Mouse (Mus musculus) urinary bladder, postnatal 4 days (tissue): Measurements from ENCODE around the gene Ephb6.

Source experiments
- DNase-seq, 2 experiments: peaks; one replicate each; pipeline ENCODE4 v3.0.0; 2021 to 2022; ENCODE audit warnings: low spot score in 2 of 2

Gene Ephb6

DNA sequence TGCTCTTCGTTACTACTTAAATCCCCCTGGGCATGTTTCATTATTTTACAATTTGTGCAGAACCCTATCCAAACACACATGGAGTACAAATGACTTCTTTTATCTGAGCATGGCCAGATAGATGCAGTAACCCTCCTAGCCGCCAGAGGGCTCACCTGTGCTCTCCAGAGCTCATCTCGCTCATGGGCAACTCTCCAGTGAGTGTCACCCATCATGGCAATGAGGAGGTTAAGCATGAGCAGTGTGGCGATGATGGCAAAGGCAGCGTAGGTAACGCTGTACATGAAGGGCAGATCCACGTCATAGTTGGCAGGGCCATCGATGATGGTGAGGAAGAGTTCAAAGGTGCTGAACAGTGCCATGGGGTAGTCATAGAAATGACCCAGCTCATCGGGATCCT lies 17.4 kb downstream of the Ephb6 start:
- no peak for DNase-seq

DNA sequence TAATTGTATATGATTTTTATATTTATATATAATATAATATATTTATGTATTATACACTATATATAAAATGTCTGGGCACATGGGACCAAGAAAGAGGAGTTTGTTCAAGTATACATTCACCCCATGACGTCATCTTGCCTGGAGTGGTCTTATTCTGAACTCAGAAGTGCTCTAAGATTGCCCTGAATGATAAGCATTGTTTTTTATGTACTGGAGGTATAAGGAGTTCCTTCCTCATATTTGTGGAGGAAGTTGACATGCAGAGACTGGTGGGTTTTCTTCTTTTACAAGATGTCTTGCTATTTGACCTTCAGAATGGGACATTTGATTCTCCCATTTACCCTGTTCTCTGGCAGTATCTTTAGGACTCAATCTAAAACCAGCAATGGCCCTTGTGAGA lies 22.9 kb downstream of the Ephb6 start:
- no peak for DNase-seq

DNA sequence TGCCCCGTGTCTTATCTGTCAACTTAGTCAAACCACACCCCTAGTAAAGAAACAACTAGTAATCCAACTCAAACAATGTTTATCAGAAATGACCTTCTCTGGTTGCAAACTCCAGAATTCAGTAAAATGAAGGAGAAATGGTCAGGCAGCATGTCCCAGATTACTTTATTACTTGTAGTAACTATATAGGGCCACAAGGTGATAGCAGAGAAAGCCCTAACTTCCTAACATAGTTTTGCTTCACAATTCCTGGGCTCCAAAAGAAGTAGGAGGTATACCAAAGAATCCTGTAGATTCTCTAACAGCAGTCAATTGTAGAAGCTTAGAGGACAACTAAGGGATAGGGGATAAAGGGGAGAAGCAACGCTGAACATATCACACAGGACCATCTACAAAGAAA lies 25.5 kb downstream of the Ephb6 start:
- DNase-seq: no peak

DNA sequence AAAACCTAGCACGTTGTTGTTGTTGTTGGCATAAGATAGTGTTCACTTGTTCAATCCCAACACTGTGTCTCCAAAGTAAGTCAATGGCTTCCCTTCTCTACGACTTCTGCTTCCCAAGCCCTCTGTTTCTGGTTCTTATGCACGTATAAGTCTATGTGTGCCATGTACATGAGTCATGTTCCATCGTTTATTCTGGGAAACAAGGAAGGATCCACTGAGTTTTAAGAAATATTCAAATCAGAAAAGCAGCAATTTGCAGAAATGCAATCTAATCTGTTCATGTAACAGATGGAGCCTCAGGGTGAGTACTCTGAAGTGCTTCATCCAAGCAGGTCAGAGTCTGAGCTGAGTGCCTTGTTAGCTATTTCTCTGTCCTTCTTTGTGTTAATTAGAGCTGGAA lies 26.3 kb downstream of the Ephb6 start:
- no peak for DNase-seq

DNA sequence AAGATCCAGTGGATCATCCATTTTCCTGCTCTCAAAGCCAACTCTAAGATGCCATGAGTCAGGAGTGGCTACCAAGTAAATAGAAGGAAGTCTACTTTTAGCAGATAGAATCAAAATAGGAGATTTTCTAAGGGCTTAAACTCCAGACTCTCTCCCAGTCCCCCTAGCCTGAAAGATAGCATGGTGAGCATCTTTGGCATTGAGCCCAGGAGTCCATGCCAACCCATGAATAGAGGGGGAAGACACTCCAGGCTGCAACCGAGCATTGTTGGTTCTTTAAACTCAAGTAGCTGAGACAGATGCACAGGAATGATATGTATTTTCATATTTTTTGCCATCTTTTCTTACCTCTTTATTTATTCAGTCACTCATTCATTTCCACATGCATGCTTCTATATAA lies 29.9 kb downstream of the Ephb6 start:
- no peak for DNase-seq

DNA sequence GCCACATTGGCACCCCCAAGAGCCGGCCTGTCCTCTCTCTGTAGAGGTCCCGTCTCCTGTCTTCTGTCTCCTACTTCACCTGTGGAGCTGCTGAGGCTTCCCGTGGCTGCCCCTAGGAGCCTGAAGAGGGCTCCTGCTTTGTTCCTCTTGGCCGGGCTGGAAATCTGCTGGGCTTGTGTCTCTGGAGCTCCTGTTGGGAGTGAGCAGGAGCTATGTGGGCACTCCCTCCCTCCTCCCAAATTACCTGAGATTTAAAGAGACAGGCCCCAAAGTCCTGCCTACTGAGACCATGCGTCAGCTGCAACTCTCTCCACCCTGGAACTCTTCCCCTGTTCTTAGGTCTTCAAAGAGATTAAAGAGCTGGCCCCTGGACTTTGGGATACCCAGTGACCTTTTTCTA lies 30.9 kb downstream of the Ephb6 start, which contains the start of gene Trpv6:
Trpv6 (minus strand) TSS at position 228 of the 400 bp plus-strand sequence.
- no peak for DNase-seq

DNA sequence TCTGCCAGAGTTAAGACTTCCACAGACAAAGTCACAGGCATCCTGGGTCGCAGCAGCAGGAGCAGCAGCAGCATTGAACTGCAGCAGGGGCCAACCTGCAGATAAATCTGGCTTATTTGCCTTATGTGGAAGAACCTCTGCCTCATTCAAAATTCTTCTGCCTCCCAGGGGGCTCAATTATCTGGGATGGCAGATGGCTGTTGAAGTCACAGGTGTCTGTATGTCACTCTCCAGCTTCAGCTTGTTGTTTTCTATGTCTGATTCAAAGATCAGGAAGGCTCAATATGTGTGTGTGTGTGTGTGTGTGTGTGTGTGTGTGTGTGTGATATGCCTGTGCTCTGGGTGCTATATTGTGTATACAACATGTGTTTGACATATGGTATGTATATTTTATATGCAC lies 32.1 kb downstream of the Ephb6 start:
- no peak for DNase-seq

DNA sequence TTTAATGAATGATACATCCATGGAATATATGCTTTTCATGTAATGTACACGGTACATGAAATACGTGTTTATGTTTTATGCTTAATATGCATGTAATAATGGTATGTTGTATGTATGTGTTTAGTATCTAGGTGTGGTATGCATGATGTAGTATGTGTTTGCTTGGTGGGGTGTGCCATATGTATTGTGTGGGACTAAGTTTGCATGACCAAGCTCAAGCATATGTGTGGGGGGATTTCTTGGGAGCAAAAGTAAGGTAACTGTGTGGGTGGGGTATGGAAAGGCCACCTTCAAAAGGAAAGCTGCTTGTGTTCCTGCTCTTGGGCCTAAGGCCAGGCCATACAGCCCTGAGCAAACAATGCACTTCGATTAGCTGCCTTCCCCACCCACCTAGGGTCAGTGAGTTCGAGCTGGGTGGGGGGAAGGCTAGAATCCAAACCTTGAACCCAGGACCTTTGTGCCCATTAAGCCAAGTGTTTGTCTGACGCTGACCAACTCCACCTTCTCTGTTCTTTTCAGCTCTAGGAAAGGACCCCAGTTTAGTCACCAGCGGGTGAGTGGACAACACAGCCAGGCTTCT lies 32.7 kb downstream of the Ephb6 start:
- DNase-seq: no peak

DNA sequence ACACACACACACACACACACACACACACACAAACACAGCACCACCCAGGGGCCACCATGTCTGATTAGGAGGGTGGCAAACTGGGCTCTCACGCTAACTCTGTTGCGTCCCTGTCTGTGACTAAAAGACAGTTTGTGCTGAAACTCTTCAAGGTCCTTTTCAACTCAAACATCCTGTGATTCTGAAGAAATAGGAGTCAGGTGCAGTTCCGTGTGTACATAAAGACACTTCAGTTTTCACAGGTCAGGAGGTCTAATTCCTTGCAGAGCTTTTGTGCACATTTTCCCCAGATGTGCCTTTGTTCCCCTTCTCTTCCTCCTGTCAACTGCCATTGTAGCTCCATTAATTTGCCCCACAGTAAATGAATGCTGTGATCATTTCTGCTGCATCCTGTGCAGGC lies 35.2 kb downstream of the Ephb6 start:
- no peak for DNase-seq

DNA sequence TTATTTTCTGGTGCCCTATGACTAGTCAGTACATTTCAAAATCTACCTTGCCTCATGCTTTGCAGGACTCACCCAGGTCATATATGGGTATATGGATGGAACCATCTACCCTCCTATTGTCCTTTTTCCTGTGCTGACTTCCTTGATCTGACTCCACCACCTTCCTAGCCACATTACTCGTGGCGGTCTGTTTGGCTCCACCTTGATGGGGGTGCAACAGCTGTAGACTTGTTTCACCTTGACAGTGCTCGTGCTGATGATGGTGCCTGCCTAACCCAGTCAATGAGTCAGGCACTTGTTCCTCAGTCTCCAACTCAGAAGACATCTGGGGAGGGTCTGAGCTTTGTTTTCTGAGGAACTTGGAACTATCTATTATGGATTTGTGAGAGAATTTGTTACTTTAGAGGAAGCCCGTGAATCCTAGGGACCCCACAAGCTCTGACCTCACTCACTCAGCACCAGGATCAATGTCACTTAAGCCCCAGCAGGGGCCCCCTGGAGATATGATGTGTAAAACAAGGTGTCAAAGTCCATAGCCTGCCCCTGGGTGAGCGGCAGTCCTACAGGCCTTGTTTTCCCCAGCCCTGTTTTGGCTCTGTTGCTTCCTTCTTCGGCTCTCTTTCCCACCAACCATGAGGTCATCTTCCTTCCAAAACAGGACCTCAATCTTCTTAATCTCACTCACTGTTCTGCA lies 36.0 kb downstream of the Ephb6 start:
- DNase-seq: no peak

DNA sequence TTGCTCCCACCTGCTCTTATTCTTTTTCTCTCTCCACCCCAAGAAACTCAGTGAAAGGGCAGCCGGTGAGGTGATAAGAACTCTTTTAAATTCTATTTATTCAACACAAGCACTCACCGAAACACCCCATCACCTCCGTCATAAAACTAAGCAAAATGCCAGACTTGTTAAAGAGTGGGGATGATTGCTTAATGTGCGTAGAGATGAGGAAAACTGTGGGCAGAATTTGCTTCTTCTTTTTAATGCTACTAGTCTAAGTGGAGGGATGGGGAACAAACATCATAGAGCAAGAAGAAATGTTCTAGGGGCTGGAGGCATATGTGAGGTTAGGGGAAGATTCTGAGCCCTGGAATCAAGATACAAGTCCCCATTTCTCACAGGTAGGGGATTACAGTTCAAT lies 37.5 kb downstream of the Ephb6 start:
- DNase-seq: no peak

DNA sequence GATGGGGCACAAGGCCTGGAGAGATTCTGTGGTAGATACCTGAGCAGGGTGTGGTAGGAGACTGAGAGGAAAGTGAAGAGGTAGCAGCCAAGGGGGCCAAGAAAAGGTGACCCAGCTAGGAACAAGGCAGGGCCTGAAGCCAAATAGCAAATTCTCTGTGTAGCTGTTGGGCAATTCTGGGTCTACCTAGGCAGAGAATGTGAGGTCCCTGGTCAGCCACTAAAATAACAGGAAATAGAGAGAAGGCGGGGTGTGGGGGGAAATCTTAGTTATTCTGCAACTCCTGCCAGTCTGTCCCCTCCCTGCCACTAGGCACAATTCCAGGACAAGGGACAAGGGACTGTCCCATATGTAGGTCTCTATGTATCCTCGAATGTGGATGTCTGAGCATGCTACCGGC lies 37.9 kb downstream of the Ephb6 start:
- no peak for DNase-seq

DNA sequence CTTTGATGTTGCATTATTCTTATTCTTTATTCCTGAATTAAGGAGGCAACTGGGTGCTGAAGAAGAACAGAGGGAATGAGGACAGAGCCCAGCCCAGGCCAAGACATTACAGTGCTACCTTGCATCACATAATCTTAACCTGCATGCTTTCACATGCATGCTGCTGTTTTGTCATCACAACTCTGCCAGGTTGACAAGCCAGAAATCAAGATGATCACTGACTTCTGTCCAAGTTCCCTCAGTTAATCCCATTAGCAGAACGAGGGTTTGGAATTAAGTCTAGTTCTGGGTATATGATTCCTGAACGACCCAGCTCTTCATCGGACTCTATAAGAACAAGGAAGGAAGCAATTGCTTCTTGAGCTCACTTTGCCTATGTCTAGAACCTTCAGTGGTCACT lies 40.9 kb downstream of the Ephb6 start:
- no peak for DNase-seq

DNA sequence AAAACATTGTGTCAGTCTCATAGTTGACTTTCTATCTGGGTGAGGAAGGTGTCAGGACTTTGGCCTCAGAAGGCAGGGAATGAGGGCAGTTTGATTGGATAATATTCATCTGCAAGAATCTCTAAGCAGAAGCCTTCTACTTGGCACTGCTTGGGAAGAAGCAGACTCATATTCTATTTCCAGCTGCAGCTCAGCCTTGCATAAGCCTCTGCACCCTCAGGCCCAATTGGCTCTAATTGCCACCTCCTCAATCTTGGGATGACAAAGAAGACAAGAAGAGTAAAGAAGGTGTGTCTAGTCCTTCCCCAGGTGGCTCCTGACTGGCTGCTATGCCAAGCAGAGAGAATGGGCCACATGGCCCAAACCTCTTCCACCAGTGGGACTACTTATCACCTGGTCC lies 41.4 kb downstream of the Ephb6 start:
- DNase-seq: no peak

DNA sequence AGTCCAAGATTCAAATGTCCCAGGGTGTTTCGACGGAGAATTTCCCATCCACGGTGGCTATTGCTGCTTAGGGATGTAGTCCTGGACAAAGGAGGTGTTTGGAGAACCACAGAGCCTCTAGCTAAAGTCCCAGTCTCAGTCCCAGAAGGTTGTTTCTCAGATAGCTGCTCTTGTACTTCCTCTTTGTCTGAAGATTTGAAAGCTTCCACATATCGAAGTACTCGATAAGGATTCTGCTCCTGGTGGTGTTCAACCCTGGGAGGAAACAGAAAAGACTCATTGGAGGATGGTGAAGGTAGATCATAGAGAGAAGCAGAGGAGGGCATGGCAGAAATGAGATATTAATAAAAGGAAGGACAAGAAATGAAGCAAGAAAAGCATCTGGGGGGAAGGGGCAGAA lies 47.9 kb downstream of the Ephb6 start:
- DNase-seq: no peak

DNA sequence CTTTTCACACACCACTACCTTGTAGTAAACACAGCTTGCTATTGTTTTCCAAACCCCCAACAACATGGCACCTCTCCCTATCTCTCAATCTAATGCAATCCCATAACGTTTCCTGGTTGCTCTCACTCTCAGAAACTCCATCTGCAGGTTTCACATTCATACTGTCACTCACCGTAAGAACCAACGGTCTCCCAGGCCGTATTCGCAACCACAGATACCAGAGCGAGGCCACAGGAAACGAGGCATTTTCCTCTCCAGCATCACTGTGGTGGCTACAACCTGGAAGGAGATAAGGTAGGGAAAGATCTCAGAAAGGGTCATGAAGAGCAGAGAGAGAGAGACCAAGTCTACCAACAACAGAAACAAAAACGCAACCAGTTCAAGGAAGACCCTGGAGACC lies 49.4 kb downstream of the Ephb6 start:
- DNase-seq: no peak

DNA sequence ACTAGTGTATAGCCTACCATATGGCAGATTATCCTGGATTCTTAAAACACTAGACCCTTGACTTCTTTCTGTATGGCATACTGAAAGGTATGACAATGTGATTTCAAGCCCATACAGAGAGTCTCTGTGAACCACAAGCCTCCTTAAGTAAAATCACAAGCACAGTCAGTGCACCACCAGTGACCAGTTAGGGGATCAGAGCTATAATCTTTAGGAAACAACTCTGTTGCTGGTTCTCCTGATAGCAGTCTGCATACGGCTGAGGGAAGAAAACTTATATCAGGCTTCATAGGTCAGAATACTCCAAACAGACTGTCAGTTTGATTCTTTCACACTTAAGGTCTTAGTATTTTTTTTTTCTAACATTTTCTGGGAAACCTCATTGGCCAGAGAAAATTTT lies 53.2 kb downstream of the Ephb6 start:
- no peak for DNase-seq

DNA sequence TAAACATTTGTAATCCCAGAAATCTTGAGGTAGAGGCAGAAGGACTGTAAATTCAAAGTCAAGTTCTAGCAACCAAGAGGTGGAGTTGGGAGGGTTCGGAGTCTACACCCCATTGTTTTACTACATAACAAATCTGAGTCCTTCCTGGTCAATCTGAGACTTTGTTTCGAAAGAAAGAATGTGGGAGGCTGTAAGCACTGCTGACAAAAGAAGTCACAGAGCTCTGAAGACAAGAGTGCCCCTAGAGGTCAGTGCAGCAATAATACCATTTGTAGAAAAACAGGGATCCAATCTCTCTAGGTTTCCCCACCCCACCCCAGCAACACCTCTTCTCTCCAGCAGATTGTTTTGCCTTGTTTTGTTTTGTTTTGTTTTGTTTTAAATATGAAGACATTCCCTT lies 57.0 kb downstream of the Ephb6 start:
- DNase-seq: no peak
